Mouse (Mus musculus): ENCODE data around the gene Mmd.

- TF ChIP-seq CTCF (IDR thresholded peaks at IDR 0.05; ENCODE audit: low read depth) (no peak), EP300 (IDR thresholded peaks at IDR 0.05; ENCODE audit: low read depth) (no peak)
These were observed 71.7 kb downstream of the Mmd start for GRCm38 (mm10) chr11:90320922-90321321.

Measured in liver, embryonic 14.5 days (tissue).